Mouse (Mus musculus) urinary bladder, postnatal 36 days (tissue): ENCODE measurements around the gene Tchhl1.
"Not testable (repeated sequence)": the region's sequence is repeated elsewhere in the genome, so short reads cannot be mapped to it uniquely, and the experiment has no call there.

Experiments used
- DNase-seq, 2 experiments: peaks; one replicate each; pipeline ENCODE4 v3.0.0; 2022; ENCODE audit warnings: low spot score in 2 of 2, mixed read lengths in 1 of 2

Gene Tchhl1

GRCm38 (mm10) chr3:93468561-93468960, at the start of gene Tchhl1:
Gene Tchhl1, plus strand, starts transcription at chr3:93468754.
- DNase-seq, result no peak

- DNase-seq, result no peak
Measured at GRCm38 (mm10) chr3:93431673-93432072, 36.9 kb upstream of the Tchhl1 start.

- DNase-seq, result no peak
Measured at GRCm38 (mm10) chr3:93442030-93442429, 26.5 kb upstream of the Tchhl1 start, which contains the start of gene Tchh. Gene Tchh, plus strand, starts transcription at chr3:93442330.

GRCm38 (mm10) chr3:93443501-93444101, 25.0 kb upstream of the Tchhl1 start:
- peak; percentile 4 to 5 for DNase-seq

- DNase-seq, result peak; percentile 45 to 73
Measured at GRCm38 (mm10) chr3:93444343-93445164, 24.0 kb upstream of the Tchhl1 start.

GRCm38 (mm10) chr3:93445165-93445705, 23.3 kb upstream of the Tchhl1 start:
- DNase-seq, result peak; percentile 5 to 11

- peak; percentile 2 to 3 for DNase-seq
Measured at GRCm38 (mm10) chr3:93446128-93446755, 22.3 kb upstream of the Tchhl1 start.

- peak in 1 of 2 experiments; percentile 16 for DNase-seq
Measured at GRCm38 (mm10) chr3:93446756-93447137, 21.8 kb upstream of the Tchhl1 start.

GRCm38 (mm10) chr3:93447138-93447841, 21.3 kb upstream of the Tchhl1 start:
- peak; percentile 23 to 55 for DNase-seq

GRCm38 (mm10) chr3:93466556-93466955, 2.0 kb upstream of the Tchhl1 start:
- DNase-seq, result no peak

- no peak for DNase-seq
Measured at GRCm38 (mm10) chr3:93467130-93467529, 1.4 kb upstream of the Tchhl1 start.

- DNase-seq, result no peak
Measured at GRCm38 (mm10) chr3:93469629-93470028, 1.1 kb downstream of the Tchhl1 start.

GRCm38 (mm10) chr3:93480053-93480452, 11.5 kb downstream of the Tchhl1 start:
- DNase-seq, result no peak

- DNase-seq, result no peak
Measured at GRCm38 (mm10) chr3:93481982-93482616, 13.5 kb downstream of the Tchhl1 start.

GRCm38 (mm10) chr3:93485611-93486010, 17.1 kb downstream of the Tchhl1 start:
- no peak for DNase-seq

GRCm38 (mm10) chr3:93488541-93488940, 20.0 kb downstream of the Tchhl1 start:
- DNase-seq, result no peak

GRCm38 (mm10) chr3:93492176-93492575, 23.6 kb downstream of the Tchhl1 start:
- no peak for DNase-seq

GRCm38 (mm10) chr3:93493992-93494391, 25.4 kb downstream of the Tchhl1 start:
- DNase-seq, result peak in 1 of 2 experiments; percentile 25

GRCm38 (mm10) chr3:93494774-93495173, 26.2 kb downstream of the Tchhl1 start:
- not testable (repeated sequence) for DNase-seq

GRCm38 (mm10) chr3:93497131-93497530, 28.6 kb downstream of the Tchhl1 start:
- no peak for DNase-seq

GRCm38 (mm10) chr3:93499129-93499528, 30.6 kb downstream of the Tchhl1 start:
- no peak for DNase-seq
